Mouse (Mus musculus) liver, adult 2 months (tissue): Measurements from ENCODE around the gene Gpr82. TPM values are rescaled to one million over a fixed set of nuclear protein-coding genes. Genes with fewer than 3 reads are reported as not detected.

Source experiments
- DNase-seq: peaks from one replicate; pipeline ENCODE4 v3.0.0-alpha.2; 2011; ENCODE audit warnings: low read depth, low spot score; ENCODE audit errors: extremely low read depth
- H3K27ac ChIP-seq: fragments of 200-500 bp; replicated peaks from 2 replicates; pipeline ENCODE4 v1.5.1; 2012; ENCODE audit warnings: low read depth, mild to moderate bottlenecking, control low read depth, inconsistent platforms, low read length; ENCODE audit not compliant: insufficient read depth
- H3K27me3 ChIP-seq: fragments of 200-500 bp; 2 replicates; pipeline ENCODE4 v1.6.1; 2012; ENCODE audit warnings: mild to moderate bottlenecking, moderate library complexity, low read length, inconsistent platforms; ENCODE audit not compliant: control insufficient read depth, insufficient read depth
- H3K36me3 ChIP-seq: fragments of 200-500 bp; 2 replicates; pipeline ENCODE4 v1.6.1; 2012; ENCODE audit warnings: low read length, inconsistent platforms; ENCODE audit not compliant: control insufficient read depth, insufficient read depth
- H3K4me1 ChIP-seq: fragments of 200-500 bp; 2 replicates; pipeline ENCODE4 v1.6.1; 2011; ENCODE audit warnings: low read length; ENCODE audit not compliant: control insufficient read depth, insufficient read depth
- H3K4me3 ChIP-seq: fragments of 200-500 bp; 2 replicates; pipeline ENCODE4 v1.5.1; 2011; ENCODE audit warnings: low read depth, mild to moderate bottlenecking, control low read depth, low read length, moderate library complexity; ENCODE audit not compliant: insufficient read depth
- H3K79me2 ChIP-seq: fragments of 200-500 bp; 2 replicates; pipeline ENCODE4 v1.6.1; 2012; ENCODE audit warnings: inconsistent platforms, mild to moderate bottlenecking, low read length, moderate library complexity; ENCODE audit not compliant: control insufficient read depth, insufficient read depth
- H3K9ac ChIP-seq: fragments of 200-500 bp; 2 replicates; pipeline ENCODE4 v1.6.1; 2012; ENCODE audit warnings: low read depth, mild to moderate bottlenecking, control low read depth, inconsistent platforms, low read length
- CTCF ChIP-seq: fragments of 200-500 bp; IDR thresholded peaks from 2 replicates; pipeline ENCODE4 v1.5.1; 2011; ENCODE audit warnings: low read depth, low read length, control low read depth
- POLR2A ChIP-seq: fragments of 200-500 bp; IDR thresholded peaks from 2 replicates; pipeline ENCODE4 v1.6.1; 2011; ENCODE audit warnings: low read length, control low read depth; ENCODE audit not compliant: insufficient read depth; ENCODE audit errors: extremely low read depth
- WGBS: fragments of 180-500 bp; shearing (Covaris S2); methylation state at CpG from one replicate; pipeline ENCODE4 v1.1.7; 2018; 5-methylcytosine and 5-hydroxymethylcytosine counted together
- polyA plus RNA-seq: library from polyadenylated mRNA; depleted of rRNA; stranded (reverse); fragments of >200 nt; gene quantifications from 2 replicates; pipeline ENCODE4 v1.2.3, GENCODE M21; 2012; rRNA removed
- total RNA-seq: library from RNA; depleted of rRNA; stranded (reverse); fragments of >200 nt; gene quantifications from 2 replicates; pipeline ENCODE4 v1.2.3, GENCODE M21; 2014; rRNA removed

Gpr82 gene
- total RNA-seq (not detected in 2 replicates), polyA plus RNA-seq (not detected in 2 replicates)

DNA sequence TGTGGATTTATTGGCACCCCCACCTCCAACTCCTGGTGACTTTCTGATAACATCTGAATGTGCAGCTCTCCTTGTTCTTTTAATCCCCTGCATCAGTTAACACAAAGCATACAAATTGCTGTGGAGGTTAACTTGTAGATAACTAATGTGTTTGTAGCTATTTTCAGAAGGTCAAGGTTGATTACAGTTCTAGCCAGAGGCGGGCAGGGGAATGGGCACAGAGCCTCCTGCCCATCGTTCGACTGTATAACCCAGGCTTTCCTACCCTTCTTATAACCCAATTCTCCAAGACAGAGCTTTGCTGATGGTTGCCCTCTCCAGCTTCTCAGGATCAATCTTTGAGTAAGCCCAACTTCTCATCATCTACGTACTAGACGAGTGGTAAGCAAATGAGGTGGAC lies at the start of gene Gpr82:
Gene Gpr82 (plus strand): TSS at position 301 of the 400 bp plus-strand sequence.
- H3K4me1 ChIP-seq: no peaks in the 10 kb centered on the region
- TF ChIP-seq CTCF (no peak), POLR2A (no peak)
- 93% methylated on average over 5 of the region's 5 CpGs for WGBS
- no peak within 1 kb of the TSS for H3K27ac ChIP-seq
- no peaks in the 10 kb centered on the region for H3K79me2 ChIP-seq
- H3K4me3 ChIP-seq: no peak within 1 kb of the TSS
- DNase-seq: no peak
- H3K9ac ChIP-seq: no peak within 1 kb of the TSS
- H3K27me3 ChIP-seq: no peaks in the 10 kb centered on the region
- no peaks in the 10 kb centered on the region for H3K36me3 ChIP-seq

DNA sequence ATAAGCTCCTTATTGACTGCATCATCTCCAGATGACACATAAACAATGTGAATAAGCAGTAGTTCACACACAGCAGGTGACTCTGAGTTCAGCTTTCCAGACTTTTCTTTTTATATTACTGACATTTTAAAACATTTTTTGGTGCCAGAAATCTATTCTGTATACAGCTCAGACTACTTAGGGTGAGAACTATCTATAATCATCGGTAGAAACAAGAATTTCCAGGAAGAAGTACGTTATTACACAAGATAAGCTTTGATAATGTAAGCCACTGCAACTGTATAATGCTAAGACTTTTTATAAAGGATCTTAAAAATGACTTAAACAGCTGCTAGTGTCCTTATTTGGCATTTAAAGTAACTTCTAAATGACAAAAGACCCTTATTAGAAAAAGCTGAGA lies 49.0 kb upstream of the Gpr82 start:
- DNase-seq: no peak
- WGBS: 85% methylated on average over 2 of the region's 2 CpGs
- no peaks in the 10 kb centered on the region for H3K27me3 ChIP-seq
- no peak for TF ChIP-seq POLR2A
- H3K4me1 ChIP-seq: no peaks in the 10 kb centered on the region
- no peaks in the 10 kb centered on the region for H3K79me2 ChIP-seq
- no peaks in the 10 kb centered on the region for H3K36me3 ChIP-seq
- no peak overlapping the region for H3K4me3 ChIP-seq
- no peak overlapping the region for H3K27ac ChIP-seq
- H3K9ac ChIP-seq: no peak overlapping the region

DNA sequence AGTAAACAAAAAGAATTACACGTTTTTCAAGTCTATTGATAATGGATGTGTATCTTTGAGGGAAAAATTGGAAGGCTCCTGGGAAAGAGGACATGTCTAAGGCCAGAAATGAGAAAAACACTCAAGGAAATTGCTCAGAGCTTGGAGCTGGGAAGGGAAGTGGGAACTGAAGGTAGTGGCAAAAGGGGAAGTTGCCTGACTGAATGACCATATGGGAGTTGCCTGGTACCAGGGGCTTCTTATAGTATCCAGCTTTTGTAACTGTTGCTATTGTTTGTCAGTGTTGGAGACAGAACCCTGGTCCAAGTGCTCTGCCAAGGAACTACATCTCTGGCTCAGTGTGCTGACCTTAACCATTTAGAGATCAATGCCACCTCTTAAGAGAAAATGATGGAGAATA lies 44.4 kb upstream of the Gpr82 start:
- H3K4me1 ChIP-seq: no peaks in the 10 kb centered on the region
- no peaks in the 10 kb centered on the region for H3K27me3 ChIP-seq
- TF ChIP-seq CTCF (no peak), POLR2A (no peak)
- no peak overlapping the region for H3K9ac ChIP-seq
- no peak overlapping the region for H3K4me3 ChIP-seq
- H3K27ac ChIP-seq: no peak overlapping the region
- no peaks in the 10 kb centered on the region for H3K36me3 ChIP-seq
- no peak for DNase-seq
- H3K79me2 ChIP-seq: no peaks in the 10 kb centered on the region
- WGBS: 71% methylated on average over 1 of the region's 1 CpGs

DNA sequence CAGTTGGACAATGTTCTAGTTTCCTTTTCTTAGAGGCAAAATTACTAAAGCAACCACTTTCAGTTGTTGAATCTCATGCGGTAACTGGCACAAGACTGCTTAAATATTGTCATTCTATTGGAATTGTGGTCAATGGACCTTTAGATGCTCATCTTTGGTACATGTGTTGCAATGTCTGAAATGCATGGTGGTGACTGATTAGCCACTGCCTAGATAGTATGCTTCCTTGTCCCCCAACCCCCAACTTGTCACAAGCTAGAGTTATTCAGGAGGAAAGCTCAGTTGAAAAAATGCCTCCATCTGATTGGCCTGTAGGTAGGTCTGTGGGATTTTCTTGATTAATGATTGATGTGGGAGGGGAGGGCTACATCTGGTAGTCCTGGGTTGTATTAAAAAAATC lies 43.9 kb upstream of the Gpr82 start:
- 68% methylated on average over 1 of the region's 1 CpGs for WGBS
- no peaks in the 10 kb centered on the region for H3K27me3 ChIP-seq
- H3K4me3 ChIP-seq: no peak overlapping the region
- H3K36me3 ChIP-seq: no peaks in the 10 kb centered on the region
- H3K9ac ChIP-seq: no peak overlapping the region
- H3K27ac ChIP-seq: no peak overlapping the region
- TF ChIP-seq CTCF (no peak), POLR2A (no peak)
- no peak for DNase-seq
- H3K4me1 ChIP-seq: no peaks in the 10 kb centered on the region
- H3K79me2 ChIP-seq: no peaks in the 10 kb centered on the region

- H3K36me3 ChIP-seq: no peaks in the 10 kb centered on the region
- H3K27ac ChIP-seq: no peak overlapping the region
- TF ChIP-seq POLR2A: no peak
- TF ChIP-seq CTCF: no peak
- no peaks in the 10 kb centered on the region for H3K79me2 ChIP-seq
- H3K4me1 ChIP-seq: no peaks in the 10 kb centered on the region
- no peak overlapping the region for H3K9ac ChIP-seq
- no peak for DNase-seq
- 83% methylated on average over 4 of the region's 4 CpGs for WGBS
- no peak overlapping the region for H3K4me3 ChIP-seq
- no peaks in the 10 kb centered on the region for H3K27me3 ChIP-seq
Measured at GRCm38 (mm10) chrX:13618476-13618875, 42.7 kb upstream of the Gpr82 start.

DNA sequence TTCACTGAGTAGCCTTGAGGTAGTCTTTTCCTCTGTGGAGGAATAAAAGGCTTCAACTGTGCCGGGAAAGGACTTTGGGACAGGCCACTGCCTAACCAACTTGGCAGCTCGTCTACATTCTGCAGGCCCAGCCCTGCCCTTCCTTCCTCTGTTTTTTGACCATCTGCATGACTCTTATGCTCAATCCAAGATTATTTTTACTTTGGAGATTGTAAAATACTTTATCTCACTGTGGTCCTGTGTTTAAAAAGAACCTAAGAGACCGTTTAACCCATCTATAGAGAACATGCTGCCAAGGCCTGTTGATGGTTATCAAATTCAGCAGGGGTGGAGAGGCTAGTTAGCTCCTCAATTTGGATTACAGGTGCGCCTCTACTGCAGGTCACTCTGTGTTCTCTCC lies 39.7 kb upstream of the Gpr82 start:
- TF ChIP-seq CTCF (no peak), POLR2A (no peak)
- 78% methylated on average over 4 of the region's 4 CpGs for whole genome bisulfite sequencing
- no peak overlapping the region for H3K4me3 ChIP-seq
- H3K36me3 ChIP-seq: no peaks in the 10 kb centered on the region
- no peak overlapping the region for H3K9ac ChIP-seq
- H3K79me2 ChIP-seq: no peaks in the 10 kb centered on the region
- DNase-seq: no peak
- H3K27ac ChIP-seq: no peak overlapping the region
- no peaks in the 10 kb centered on the region for H3K27me3 ChIP-seq
- no peaks in the 10 kb centered on the region for H3K4me1 ChIP-seq
